Mouse (Mus musculus): ENCODE measurements around the gene Iqgap2. TPM values are rescaled to one million over a fixed set of nuclear protein-coding genes. Genes with fewer than 3 reads are reported as not detected.
A peak's percentile ranks its signal among the peaks of the same experiment; 100 is the strongest.

Gene Iqgap2
- polyA plus RNA-seq, 1 experiment from 2014 or later, result 5.2 TPM

- H3K9me3 ChIP-seq (ENCODE audit: control insufficient read depth, low read length), result no peaks in the 10 kb centered on the region
- 64% methylated on average over 9 of the region's 9 CpGs for WGBS
- no peak for ATAC-seq (ENCODE audit: low read depth)
- 0 out of 2 replicates have a peak, but pooled peaks cover 3% of the 10 kb centered on the region for H3K4me1 ChIP-seq (replicated peaks; ENCODE audit: control insufficient read depth, insufficient read depth, low read length)
- no peaks in the 10 kb centered on the region for H3K27me3 ChIP-seq (ENCODE audit: control insufficient read depth, insufficient read depth, low read depth, low read length)
- no peak overlapping the region for H3K4me2 ChIP-seq (ENCODE audit: low read depth, low read length)
- no peak overlapping the region for H3K27ac ChIP-seq (ENCODE audit: low read length)
- H3K4me3 ChIP-seq (ENCODE audit: low read length), result no peak overlapping the region
- no peak overlapping the region for H3K9ac ChIP-seq (ENCODE audit: low read length)
- no peaks in the 10 kb centered on the region for H3K36me3 ChIP-seq (ENCODE audit: control insufficient read depth, insufficient read depth, low read length)
Measured at GRCm38 (mm10) chr13:95800925-95801324, 90.8 kb downstream of the Iqgap2 start.

GRCm38 (mm10) chr13:95799322-95799721 lies 92.4 kb downstream of the Iqgap2 start:
- ATAC-seq (ENCODE audit: low read depth), result no peak
- Histone ChIP-seq H3K4me1 (replicated peaks; ENCODE audit: control insufficient read depth, insufficient read depth, low read length) (no peaks in the 10 kb centered on the region), H3K36me3 (ENCODE audit: control insufficient read depth, insufficient read depth, low read length) (no peaks in the 10 kb centered on the region), H3K9ac (ENCODE audit: low read length) (no peak overlapping the region), H3K4me3 (ENCODE audit: low read length) (no peak overlapping the region), H3K9me3 (ENCODE audit: control insufficient read depth, low read length) (no peaks in the 10 kb centered on the region), H3K4me2 (ENCODE audit: low read depth, low read length) (no peak overlapping the region), H3K27me3 (ENCODE audit: control insufficient read depth, insufficient read depth, low read depth, low read length) (no peaks in the 10 kb centered on the region), H3K27ac (ENCODE audit: low read length) (0 out of 2 replicates have a peak overlapping the region, but pooled peaks have one; percentile 18)
- 72% methylated on average over 4 of the region's 4 CpGs for WGBS

DNA sequence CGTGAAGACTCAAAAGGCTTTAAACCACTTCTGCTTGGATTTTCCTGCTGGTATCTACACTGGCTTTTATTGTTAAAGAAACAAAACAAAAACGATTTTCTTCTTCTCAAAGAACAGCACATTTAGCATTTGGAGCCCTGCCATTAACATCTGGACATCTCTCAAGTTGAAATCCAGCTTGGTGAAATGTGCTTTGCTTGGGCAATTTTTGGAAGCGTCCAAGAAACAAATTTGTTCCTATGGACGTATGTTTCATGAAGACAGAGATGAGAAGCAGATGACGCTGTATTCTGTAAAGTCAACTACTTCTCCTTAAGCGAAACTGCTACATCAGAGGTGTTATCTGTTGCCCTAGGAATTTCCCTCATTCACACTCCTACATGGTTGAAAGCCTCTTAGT lies 93.0 kb downstream of the Iqgap2 start:
- Histone ChIP-seq H3K9ac (ENCODE audit: low read length) (no peak overlapping the region), H3K36me3 (ENCODE audit: control insufficient read depth, insufficient read depth, low read length) (no peaks in the 10 kb centered on the region), H3K4me3 (ENCODE audit: low read length) (no peak overlapping the region), H3K4me1 (replicated peaks; ENCODE audit: control insufficient read depth, insufficient read depth, low read length) (no peaks in the 10 kb centered on the region), H3K9me3 (ENCODE audit: control insufficient read depth, low read length) (no peaks in the 10 kb centered on the region), H3K27ac (ENCODE audit: low read length) (0 out of 2 replicates have a peak overlapping the region, but pooled peaks have one; percentile 18), H3K4me2 (ENCODE audit: low read depth, low read length) (no peak overlapping the region), H3K27me3 (ENCODE audit: control insufficient read depth, insufficient read depth, low read depth, low read length) (no peaks in the 10 kb centered on the region)
- 39% methylated on average over 6 of the region's 6 CpGs for WGBS
- peak; percentile 52; the same call in 1 of the 2 replicates for ATAC-seq (ENCODE audit: low read depth)

DNA sequence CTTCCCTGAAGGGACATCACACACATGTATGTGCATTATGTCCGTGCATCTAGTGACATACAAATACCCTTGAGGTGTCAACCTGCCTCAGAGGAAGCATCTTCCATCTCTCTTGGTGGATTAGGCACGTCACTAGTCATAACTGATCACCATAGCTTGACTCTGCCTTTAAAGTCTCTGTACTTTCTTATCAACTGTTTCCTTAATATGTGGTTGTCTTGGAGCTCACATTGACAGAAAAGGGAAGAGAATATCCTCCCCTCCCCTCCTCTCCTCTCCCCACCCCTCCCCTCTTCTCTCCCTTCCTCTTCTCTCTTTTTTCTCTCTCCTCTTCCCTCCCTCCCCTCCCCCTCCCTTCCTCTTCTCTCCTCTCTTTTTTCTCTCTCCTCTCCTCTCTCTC lies 94.2 kb downstream of the Iqgap2 start:
- Histone ChIP-seq H3K27ac (ENCODE audit: low read length) (no peak overlapping the region), H3K27me3 (ENCODE audit: control insufficient read depth, insufficient read depth, low read depth, low read length) (no peaks in the 10 kb centered on the region), H3K4me3 (ENCODE audit: low read length) (no peak overlapping the region), H3K36me3 (ENCODE audit: control insufficient read depth, insufficient read depth, low read length) (no peaks in the 10 kb centered on the region), H3K9ac (ENCODE audit: low read length) (no peak overlapping the region), H3K9me3 (ENCODE audit: control insufficient read depth, low read length) (no peaks in the 10 kb centered on the region), H3K4me2 (ENCODE audit: low read depth, low read length) (no peak overlapping the region), H3K4me1 (replicated peaks; ENCODE audit: control insufficient read depth, insufficient read depth, low read length) (no peaks in the 10 kb centered on the region)
- no peak for ATAC-seq (ENCODE audit: low read depth)
- WGBS, result 82% methylated on average over 2 of the region's 2 CpGs

GRCm38 (mm10) chr13:95794346-95794745 lies 97.4 kb downstream of the Iqgap2 start:
- Histone ChIP-seq H3K27ac (ENCODE audit: low read length) (no peak overlapping the region), H3K27me3 (ENCODE audit: control insufficient read depth, insufficient read depth, low read depth, low read length) (no peaks in the 10 kb centered on the region), H3K4me1 (replicated peaks; ENCODE audit: control insufficient read depth, insufficient read depth, low read length) (no peaks in the 10 kb centered on the region), H3K9ac (ENCODE audit: low read length) (no peak overlapping the region), H3K36me3 (ENCODE audit: control insufficient read depth, insufficient read depth, low read length) (no peaks in the 10 kb centered on the region), H3K4me2 (ENCODE audit: low read depth, low read length) (no peak overlapping the region), H3K9me3 (ENCODE audit: control insufficient read depth, low read length) (no peaks in the 10 kb centered on the region), H3K4me3 (ENCODE audit: low read length) (no peak overlapping the region)
- WGBS, result 70% methylated on average over 8 of the region's 8 CpGs
- no peak for ATAC-seq (ENCODE audit: low read depth)

GRCm38 (mm10) chr13:95790883-95791282 lies 100.8 kb downstream of the Iqgap2 start:
- Histone ChIP-seq H3K27me3 (ENCODE audit: control insufficient read depth, insufficient read depth, low read depth, low read length) (no peaks in the 10 kb centered on the region), H3K4me3 (ENCODE audit: low read length) (no peak overlapping the region), H3K36me3 (ENCODE audit: control insufficient read depth, insufficient read depth, low read length) (no peaks in the 10 kb centered on the region), H3K4me2 (ENCODE audit: low read depth, low read length) (no peak overlapping the region), H3K27ac (ENCODE audit: low read length) (no peak overlapping the region), H3K4me1 (replicated peaks; ENCODE audit: control insufficient read depth, insufficient read depth, low read length) (peaks cover 9% of the 10 kb centered on the region), H3K9ac (ENCODE audit: low read length) (no peak overlapping the region), H3K9me3 (ENCODE audit: control insufficient read depth, low read length) (no peaks in the 10 kb centered on the region)
- ATAC-seq (ENCODE audit: low read depth), result no peak
- WGBS, result 81% methylated on average over 6 of the region's 6 CpGs

DNA sequence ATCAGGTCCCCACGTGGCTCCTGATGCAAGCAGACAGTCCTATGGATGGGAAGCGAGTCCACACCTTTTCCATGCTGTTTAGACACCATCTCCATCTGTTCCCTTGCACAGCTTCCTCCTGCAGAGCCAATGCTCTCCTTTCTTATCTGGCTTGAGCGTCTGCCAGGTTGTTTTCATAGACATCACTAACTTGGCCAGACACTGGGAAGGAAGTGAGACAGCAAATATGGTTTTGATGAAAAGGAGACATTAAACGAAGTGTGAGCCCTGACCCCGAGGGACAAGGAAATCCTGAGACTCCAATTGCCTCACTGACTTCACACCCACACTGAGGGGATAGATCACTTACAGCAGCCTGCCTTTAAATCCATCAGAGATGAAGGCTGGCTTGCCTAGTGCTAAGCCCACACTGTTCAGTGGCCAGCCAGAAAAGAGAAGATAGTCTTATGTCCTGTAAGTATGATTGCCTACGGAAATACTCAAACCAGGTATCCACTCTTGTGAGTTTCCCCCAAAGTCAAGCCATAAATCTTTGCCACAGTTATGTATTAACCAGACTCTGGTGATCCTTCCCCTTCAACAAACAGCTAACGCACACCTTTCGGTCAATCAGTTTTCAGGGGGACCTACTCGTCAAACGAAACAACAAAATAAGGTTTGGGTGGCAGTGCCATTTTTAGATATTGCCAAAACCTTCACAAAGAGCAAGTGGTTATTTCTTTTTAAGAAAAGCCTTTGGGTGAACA lies 102.9 kb downstream of the Iqgap2 start:
- Histone ChIP-seq H3K27ac (ENCODE audit: low read length) (no peak overlapping the region), H3K36me3 (ENCODE audit: control insufficient read depth, insufficient read depth, low read length) (no peaks in the 10 kb centered on the region), H3K9ac (ENCODE audit: low read length) (no peak overlapping the region), H3K4me3 (ENCODE audit: low read length) (no peak overlapping the region), H3K4me1 (replicated peaks; ENCODE audit: control insufficient read depth, insufficient read depth, low read length) (peaks cover 9% of the 10 kb centered on the region), H3K9me3 (ENCODE audit: control insufficient read depth, low read length) (no peaks in the 10 kb centered on the region), H3K4me2 (ENCODE audit: low read depth, low read length) (no peak overlapping the region), H3K27me3 (ENCODE audit: control insufficient read depth, insufficient read depth, low read depth, low read length) (no peaks in the 10 kb centered on the region)
- peak; percentile 54 for ATAC-seq (ENCODE audit: low read depth)
- WGBS, result 39% methylated on average over 10 of the region's 10 CpGs

DNA sequence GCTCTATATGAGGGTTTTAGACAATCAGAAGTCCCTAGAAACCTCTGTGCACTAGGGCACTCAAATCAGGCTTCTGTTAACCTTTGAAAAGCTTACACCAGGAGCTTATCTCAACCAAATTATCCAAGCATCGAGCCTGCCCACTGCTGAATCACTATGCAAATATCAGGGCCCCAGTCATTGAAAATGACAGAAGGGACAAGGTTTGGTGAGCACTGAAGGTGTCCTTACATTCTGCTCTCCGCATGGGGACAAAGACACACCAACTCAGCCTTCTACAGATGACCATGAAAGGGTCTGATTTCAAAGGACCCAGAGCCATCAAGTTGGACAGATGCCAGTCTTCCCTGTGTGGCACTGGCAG lies 108.8 kb downstream of the Iqgap2 start:
- H3K9me3 ChIP-seq (ENCODE audit: control insufficient read depth, low read length), result no peaks in the 10 kb centered on the region
- no peak overlapping the region for H3K27ac ChIP-seq (ENCODE audit: low read length)
- no peaks in the 10 kb centered on the region for H3K36me3 ChIP-seq (ENCODE audit: control insufficient read depth, insufficient read depth, low read length)
- H3K9ac ChIP-seq (ENCODE audit: low read length), result no peak overlapping the region
- 43% methylated on average over 2 of the region's 2 CpGs for WGBS
- no peaks in the 10 kb centered on the region for H3K27me3 ChIP-seq (ENCODE audit: control insufficient read depth, insufficient read depth, low read depth, low read length)
- H3K4me2 ChIP-seq (ENCODE audit: low read depth, low read length), result no peak overlapping the region
- ATAC-seq (ENCODE audit: low read depth), result no peak
- no peak overlapping the region for H3K4me3 ChIP-seq (ENCODE audit: low read length)
- H3K4me1 ChIP-seq (replicated peaks; ENCODE audit: control insufficient read depth, insufficient read depth, low read length), result peaks cover 11% of the 10 kb centered on the region

DNA sequence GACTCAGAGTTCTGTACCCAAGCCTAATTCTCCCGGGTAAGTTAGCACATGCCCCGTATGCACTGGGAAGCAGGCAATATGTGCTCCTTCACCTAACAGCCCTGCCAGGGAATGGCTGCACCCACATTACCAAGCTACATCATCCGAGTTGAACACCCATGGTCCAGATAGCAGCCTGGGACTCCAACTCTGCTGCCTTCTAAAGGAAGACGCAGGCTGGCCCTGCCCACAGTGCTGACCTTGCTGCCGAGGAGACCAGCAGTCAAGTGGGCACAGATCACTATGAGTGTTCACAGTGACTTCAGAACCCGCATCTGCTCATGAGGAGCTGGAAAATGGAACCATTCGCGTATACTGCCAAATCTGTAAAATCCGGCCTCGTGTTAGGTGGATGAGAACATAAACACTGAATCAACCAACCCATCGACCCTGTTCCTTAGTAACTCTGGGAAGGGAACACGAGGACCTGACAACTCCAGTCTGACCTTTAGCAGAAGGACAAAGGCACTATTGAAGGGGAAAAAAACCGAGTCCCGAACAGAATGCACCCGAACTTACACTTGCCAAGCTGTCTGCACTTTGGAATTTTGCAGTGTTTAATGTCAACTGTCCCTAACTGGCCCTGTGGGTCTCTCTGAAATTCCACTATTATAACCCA lies 109.3 kb downstream of the Iqgap2 start:
- Histone ChIP-seq H3K9ac (ENCODE audit: low read length) (no peak overlapping the region), H3K9me3 (ENCODE audit: control insufficient read depth, low read length) (no peaks in the 10 kb centered on the region), H3K4me1 (replicated peaks; ENCODE audit: control insufficient read depth, insufficient read depth, low read length) (peaks cover 11% of the 10 kb centered on the region), H3K4me3 (ENCODE audit: low read length) (no peak overlapping the region), H3K4me2 (ENCODE audit: low read depth, low read length) (no peak overlapping the region), H3K36me3 (ENCODE audit: control insufficient read depth, insufficient read depth, low read length) (no peaks in the 10 kb centered on the region), H3K27me3 (ENCODE audit: control insufficient read depth, insufficient read depth, low read depth, low read length) (no peaks in the 10 kb centered on the region), H3K27ac (ENCODE audit: low read length) (no peak overlapping the region)
- no peak for ATAC-seq (ENCODE audit: low read depth)
- 44% methylated on average over 15 of the region's 15 CpGs for WGBS
